Mouse (Mus musculus) hematopoietic stem cell, adult 5-6 weeks (primary cell): ENCODE data around the gene Evx1. TPM values are rescaled to one million over a fixed set of nuclear protein-coding genes. Genes with fewer than 3 reads are reported as not detected.

ENCODE experiments used
- ATAC-seq, 2 experiments: fragments of 125-278 bp in 1 of 2; replicated peaks in 1 of 2; 2 replicates each; pipeline ENCODE4 v1.8.0; 2016 to 2017; ENCODE audit warnings: inconsistent platforms in 2 of 2, mild to moderate bottlenecking in 2 of 2, moderate number of reproducible peaks in 2 of 2, low read depth in 1 of 2, moderate TSS enrichment in 1 of 2; ENCODE audit not compliant: low FRiP score in 2 of 2, poor library complexity in 2 of 2, severe bottlenecking in 2 of 2, insufficient read depth in 1 of 2, low TSS enrichment in 1 of 2
- total RNA-seq: library from RNA; stranded (forward); fragments of 172-1452, 232-1000 nt; gene quantifications from 2 replicates; pipeline ENCODE4 v1.2.3, GENCODE M21; 2017

Evx1 gene
- total RNA-seq = not detected in 2 replicates

DNA sequence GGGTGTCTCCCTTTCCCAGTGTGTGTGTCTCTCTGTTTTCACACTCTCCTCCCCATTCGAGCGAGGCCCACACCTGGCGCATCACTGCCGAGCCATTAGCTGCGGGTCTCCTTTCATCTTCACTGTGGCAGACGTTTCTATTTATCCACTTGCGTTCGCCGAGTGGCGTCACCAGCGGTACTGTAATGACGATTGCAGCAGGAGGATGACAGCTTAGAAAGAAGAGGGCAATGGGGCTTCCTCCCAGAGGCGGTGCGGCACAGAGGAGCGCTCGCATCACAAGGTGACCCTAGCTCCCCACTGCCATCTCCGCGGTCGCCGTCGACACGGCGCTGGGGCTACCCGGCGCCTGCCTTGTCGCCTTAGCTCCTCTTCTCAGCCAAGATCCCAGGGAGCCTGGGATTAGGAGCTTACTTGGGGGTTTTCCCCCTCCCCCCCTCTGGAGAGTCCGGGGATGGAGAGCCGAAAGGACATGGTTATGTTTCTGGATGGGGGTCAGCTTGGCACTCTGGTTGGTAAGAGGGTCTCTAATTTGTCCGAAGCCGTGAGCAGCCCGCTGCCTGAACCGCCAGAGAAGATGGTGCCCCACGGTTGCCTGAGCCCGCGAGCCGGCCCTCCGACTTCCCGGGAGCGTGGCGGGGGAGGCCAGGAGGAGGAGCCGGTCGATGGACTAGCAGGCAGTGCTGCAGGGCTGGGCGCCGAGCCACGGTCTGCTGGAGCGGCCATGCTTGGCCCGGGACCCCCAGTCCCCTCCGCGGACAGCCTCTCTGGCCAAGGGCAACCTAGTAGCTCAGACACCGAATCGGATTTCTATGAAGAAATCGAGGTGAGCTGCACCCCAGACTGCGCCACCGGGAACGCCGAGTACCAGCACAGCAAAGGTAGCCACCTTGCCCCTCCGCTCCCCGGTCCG lies at the start of gene Evx1:
TSS of gene Evx1 (plus strand) at position 108 of the 913 bp plus-strand sequence.
- no peak for ATAC-seq

DNA sequence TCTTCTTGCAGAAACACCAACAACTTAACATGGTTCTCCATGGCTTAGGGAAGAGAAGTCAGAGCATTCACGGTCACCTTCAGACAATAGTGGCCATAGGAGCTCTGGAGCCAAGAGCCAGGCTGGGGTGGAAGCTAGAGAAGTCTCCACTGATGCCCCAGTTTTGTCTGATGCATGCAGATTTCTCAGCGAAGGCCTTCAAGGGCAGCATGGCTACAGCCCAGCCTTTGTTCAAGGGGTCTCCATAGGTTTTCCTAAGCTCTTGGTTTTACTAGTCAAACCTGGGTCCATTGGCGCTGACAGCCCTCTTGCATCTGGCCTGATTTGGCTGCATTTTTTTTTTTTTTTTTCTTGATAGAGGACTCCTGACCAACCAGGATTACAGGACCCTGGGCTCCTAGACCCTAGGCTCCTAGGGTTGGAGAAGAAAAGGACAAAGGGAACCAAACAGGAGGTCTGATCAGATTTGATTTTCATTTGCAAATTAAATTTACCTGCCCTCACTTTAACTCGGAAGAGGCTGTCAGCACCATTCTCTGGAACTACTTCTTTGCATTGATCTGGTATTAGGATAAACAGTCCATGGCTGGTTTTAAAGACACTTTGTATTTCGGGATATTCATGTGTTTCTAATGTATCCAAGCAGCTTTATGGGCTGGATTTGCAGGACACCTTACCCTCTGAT lies 49.0 kb upstream of the Evx1 start:
- no peak for ATAC-seq

DNA sequence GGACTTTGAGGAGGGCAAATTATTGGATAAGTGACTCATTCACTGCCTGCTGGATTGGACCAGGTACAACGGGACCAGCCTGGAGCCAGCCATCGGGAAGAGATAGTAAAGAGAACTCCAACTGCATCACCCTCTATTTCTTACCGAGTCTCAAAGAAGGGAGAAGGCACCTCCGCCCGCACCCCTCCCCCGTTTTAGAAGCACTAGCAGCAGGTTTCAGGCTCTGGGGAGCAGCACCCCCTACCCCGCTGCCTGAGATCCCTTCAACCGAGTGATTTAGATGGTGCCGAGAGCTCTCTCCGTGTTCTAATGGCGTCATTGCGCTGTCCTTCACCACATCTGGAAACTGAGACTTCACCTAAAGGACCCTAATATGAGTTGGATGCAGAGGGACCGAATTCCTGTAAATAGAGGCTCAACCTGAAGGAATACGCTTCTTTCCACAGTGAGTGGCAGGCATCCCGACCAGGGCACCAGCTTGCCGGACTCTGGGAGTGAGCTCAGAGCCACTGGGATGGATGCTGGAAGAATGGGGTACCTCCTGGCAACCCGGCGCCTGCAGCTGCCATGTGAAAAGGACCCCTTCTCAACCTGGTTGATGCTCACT lies 47.9 kb upstream of the Evx1 start:
- no peak for ATAC-seq

- no peak for ATAC-seq
These were observed 47.2 kb upstream of the Evx1 start for GRCm38 (mm10) chr6:52265913-52266665.

DNA sequence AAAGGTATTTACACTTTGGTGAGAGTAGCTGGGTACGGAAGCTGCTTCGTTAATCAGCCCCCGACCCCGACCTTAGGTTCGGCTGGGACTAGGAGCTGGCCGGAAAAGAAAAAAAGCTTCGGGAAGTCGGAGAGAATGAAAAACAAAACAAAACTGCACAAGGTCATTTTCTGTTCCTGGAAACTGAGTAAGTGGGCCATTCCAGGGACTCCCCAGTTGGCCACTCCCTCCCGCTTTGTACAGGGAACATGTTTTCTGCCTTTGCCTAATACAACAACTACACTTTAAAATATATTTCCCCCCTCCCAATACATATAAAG lies 46.7 kb upstream of the Evx1 start:
- no peak for ATAC-seq

DNA sequence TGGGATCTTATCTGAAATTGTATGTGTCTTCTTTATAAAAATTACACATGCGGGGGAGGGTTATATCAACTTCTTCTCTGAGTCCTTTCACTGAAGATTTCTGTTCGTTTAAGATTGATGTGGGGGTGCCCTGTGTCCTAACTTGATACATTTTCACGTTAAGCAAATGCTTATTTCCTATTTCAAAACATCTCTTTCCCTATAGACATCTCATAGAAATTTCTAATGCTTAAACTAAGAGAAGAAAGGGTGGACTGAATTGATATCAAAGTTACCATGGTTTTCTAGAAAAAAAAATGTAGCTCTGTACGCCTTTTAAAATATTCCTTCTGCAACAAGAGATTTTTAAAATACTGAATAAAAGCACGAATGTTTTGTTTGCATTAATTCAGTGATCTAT lies 46.1 kb upstream of the Evx1 start:
- no peak for ATAC-seq

GRCm38 (mm10) chr6:52267691-52268090 lies 45.6 kb upstream of the Evx1 start:
- ATAC-seq = no peak

GRCm38 (mm10) chr6:52268341-52268740 lies 45.0 kb upstream of the Evx1 start:
- no peak for ATAC-seq

DNA sequence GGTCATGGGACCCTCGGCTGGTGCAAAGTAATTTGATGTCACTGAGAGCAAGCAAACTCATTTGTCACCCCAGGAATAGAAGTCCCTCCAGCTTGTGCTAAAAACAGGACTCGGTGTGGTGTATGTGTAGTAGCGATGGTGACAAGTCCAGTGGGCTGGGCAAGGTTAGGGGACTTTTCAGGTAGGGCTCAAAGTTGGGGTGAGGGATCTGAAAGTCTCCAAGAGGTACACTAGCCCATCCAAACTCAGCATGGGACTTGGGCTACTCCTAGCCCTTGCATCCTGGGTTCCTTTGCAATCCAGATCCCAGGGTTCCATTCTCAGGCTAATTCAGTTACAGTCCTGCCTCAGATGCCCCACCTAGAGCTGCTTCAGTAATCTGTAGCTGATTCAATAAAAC lies 44.5 kb upstream of the Evx1 start:
- ATAC-seq = no peak

DNA sequence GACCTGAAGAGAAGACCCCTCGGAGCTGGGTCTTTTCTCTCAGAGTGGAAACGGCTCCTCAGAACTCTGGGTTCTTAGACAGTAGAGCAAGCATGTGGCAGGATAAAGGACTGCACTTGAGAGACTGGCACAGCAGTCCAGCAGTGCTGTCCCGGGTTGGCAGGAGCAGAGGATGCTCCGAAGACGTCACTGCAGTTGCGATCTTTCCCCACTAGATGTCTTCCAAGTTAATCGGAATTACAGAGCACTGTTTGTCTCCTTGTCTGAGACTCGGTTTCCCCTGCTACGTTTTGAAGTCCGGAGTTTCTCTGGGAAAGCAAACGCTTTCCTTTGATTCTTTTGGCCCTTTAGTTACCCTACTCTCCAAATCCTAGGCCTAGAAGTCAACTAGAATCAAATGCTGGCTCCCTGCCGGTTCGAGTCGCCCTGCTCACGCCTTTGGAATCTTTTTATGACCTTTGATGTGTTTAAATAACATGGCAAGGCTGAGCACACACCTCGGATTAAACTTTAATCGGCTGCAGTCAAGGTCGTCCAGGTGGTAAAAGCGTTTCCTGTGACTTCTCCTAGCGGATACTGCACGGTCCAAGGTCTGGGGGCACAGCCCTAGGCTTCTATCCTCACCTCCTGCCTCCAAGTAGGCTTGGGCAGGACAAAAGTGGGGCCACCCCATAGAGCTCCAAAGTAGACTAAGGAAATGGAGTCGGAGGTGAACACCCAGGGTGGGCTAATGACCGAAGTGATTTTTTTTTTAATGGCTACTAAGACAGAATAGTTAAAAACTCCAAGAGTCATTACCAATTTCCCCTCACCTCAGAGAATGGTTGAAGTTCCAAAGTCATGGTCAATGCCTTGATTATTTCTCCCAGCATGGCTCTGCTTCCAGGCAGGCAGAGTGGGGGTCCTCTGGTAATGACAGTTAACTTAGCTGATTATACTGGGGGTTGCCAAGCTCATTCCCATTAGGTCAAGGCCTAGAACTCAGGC lies 42.5 kb upstream of the Evx1 start:
- peak; percentile 33 to 49; a peak in 2 of 4 replicates for ATAC-seq

DNA sequence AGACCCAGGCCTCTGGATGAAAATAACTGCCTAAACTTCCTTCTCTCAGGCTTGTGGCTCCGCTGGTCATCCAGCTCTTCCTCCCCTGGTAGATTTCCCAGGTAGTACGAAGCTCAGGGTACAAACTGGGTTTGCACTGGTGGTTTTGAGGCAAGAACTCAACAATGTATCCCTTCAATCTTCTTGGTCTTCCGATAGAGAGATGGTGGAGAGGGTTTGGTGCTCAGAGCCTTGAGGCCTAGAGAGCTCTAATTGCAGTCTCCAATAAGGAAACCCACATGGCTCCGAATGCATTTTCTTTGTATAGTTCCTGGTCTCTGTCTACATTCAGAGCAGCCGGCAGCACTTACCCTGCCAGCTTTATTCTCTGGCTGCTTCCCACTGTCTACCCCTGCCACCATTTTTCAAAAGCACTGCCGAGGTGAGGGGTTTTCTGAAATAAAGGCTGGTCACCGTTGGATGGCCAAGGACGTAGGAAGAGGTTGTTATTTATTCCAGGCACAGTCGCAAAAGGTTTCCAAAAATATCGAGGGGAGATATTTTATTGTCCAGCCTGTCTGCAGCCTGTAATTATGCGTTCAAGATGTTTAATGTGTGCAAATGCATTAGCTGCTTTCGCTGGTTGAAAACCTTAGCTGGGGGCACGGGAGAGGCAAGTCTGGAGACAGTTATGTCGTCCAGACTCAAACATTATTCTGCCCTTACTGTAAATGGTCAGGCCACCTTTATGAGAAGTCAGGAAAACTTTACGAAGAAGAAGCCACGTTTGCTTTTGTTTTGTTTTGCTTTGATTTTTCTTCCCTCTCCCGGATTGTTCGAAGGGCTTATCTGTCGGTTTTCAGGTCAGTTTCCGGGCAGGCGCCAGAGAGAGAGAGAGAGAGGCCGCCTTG lies 40.3 kb upstream of the Evx1 start:
- no peak for ATAC-seq

- ATAC-seq = peak; percentile 22 to 27; a peak in 2 of 4 replicates
These were observed 39.5 kb upstream of the Evx1 start for GRCm38 (mm10) chr6:52273656-52274280.

- ATAC-seq = no peak
These were observed 38.7 kb upstream of the Evx1 start for GRCm38 (mm10) chr6:52274576-52274975.

DNA sequence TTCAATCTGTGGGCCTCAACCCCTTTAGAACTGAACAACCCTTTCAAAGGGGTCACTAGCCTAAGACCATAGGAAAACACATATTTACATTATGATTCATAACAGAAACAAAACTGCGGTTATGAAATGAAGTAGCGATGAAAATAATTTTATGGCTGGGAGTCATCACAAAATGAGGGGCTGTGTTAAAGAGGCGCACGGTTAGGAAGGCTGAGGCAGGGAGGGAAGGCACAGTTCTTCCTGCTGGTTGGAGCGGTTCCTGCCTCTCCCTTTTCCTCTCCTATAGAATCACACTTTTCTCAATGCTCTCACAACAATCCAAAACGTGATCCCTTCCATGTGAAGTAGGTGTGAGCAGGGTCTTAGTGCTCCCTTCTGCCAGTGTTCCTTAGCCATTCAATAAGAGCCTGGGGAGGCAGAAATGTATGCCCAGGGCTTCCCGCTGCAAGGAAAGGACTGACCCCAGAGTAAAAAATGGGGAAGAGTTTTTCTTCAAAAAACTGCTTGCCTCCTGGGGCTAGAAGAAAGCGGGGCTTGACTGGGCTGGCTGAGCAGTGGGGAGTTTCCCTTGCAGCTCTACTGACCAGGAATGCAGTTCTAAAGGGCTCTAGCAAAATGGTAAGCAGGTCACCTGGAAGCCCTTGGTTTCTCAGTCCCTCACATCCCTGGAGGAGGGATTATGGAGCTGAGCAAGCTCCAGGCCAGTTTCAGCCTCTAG lies 37.6 kb upstream of the Evx1 start:
- ATAC-seq = no peak

GRCm38 (mm10) chr6:52276382-52276781 lies 36.9 kb upstream of the Evx1 start:
- no peak for ATAC-seq
